Mouse (Mus musculus) heart, adult 18-20 months (tissue): ENCODE measurements at regions not wholly inside any gene's neighbourhood (a gene's known extent, or its start where the extent isn't known, plus 50 kb on each side); places are given as distances from the start of the nearest gene placed in this dataset.
A peak's percentile ranks its signal among the peaks of the same experiment; 100 is the strongest.

Source experiments
- DNase-seq, 2 experiments: peaks; one replicate each; pipeline ENCODE4 v3.0.0; 2021 to 2022; ENCODE audit warnings: mixed read lengths in 1 of 2

DNA sequence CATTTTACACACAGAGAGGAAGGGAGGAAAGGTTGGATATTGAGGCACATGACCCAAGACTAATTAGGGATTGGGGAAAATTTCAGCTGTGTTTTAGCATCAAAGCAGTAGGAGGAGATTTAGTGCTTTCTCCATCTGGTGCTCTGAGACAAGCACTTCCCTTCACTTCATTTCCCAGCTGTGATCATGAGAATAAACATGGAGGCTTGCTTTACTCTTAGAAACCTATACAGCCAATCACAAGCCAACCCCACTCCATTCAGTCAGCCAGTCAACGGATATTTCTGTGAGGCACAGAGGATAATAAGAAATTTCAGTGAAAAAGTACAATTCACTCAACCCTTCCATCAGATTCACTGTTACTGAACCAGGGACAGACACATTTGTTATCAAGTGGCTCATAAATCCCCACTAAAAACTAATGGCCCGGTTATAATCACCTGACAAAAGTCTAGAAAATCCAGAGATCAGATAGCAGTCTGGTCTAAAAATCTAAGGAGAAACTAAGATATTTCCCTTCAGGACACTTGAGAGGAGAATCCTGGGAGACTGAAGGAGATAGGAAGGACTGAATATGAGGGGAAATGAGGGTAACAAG lies 249.7 kb upstream of the Map3k7 start:
- DNase-seq = no peak

DNA sequence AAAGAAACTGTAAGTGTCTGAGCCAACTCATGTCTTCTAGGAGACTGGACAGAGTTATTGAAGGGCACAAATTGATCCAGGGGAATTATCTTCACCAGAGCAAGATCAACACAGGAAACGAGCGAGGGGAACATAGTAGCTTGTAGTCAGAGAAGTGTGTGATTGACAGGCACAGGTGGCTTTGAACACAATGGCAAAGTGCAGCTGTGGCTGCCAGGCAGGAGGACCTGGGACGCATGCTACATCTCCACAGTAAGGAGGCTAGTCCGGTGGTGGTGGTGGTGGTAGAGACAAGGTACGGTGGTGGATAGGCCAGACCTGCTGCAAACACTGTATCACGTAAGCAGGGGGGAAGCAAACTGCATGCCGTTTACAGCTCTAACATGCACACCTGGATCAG lies 240.4 kb upstream of the Map3k7 start:
- DNase-seq = no peak

DNA sequence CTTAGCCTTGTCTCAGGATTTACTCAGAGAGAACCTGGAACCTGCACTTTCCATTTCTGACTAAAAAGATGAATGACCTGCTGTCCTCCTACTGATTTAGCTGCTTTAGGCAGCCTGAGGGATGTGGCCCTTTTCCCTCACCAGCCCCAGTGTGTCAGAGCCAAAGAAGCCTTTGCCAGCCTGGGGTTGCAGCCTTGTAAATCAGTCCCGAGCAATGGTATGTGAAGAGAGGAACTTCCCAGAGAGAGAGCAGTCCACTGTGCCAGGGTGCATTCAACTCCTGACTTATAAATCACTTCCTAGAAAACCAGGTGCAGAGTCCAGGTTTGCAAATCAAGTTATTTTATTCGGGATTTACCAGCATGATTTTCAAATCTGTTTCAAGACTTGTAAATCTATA lies 239.5 kb upstream of the Map3k7 start:
- no peak for DNase-seq

DNA sequence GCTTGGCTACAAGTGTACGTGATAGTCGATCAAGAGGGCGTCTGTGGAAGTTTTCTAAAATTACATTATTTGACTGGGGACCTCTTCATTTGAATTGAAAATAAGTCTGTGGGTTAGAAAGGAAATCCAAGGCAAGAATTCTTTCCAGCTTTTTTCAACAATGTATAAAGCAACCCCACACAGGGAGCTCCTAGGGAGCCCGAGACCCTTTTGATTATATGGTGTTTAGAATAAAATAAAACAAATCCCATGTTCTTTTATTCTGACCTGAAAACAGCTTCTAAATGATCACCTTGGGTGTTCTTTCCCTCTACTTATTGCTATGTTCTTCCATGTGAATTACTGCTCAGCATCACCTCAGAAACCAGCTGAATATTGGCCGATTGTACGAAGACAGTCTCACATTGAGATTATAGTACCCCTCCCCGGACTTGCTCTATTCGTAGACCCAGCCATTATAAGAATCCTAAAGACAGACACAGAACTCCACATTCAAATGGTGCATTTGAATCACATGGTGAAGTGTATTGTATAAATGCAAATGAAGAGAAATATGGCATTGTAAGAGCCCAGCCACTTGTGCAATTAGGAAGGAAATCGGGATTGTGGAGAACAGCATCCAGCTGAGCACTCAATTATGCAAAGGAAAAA lies 236.3 kb upstream of the Map3k7 start:
- DNase-seq = no peak

DNA sequence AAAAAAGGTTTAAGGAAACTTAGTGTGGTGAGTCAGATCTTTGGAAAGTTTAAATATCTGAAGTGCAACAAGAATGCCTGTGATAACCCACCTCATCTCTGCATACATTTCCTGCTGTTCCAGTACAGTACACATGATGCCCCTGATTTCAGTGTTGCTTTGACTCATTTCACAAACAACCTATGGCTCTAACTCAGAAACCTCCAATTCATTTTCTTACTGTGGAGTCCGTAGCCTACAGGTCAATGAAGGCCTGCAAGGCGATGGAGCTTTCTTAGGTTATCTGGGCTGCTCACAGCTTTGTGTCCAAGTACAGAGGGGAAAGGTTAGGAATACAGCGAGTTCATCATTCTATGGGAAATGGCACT lies 235.8 kb upstream of the Map3k7 start:
- no peak for DNase-seq

DNA sequence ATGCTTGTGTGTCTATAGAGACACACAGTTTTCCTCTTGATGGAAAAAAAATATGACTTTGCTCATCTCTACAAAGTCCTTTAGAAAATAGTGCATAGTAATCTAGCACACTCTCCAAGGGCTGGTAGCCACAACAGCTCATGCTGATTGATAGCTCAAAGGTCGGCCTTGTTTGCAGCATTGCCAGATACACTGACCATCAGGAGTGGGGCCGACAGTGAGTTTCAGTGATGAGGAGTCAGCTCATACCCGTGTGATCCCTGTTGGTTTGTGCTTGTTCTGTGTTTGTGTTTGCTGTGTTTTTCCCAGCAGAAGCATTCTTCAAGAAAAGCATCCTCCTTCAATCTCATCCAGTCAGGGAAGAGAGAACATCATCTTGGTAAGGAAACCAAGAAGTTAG lies 220.1 kb upstream of the Map3k7 start:
- DNase-seq = no peak

DNA sequence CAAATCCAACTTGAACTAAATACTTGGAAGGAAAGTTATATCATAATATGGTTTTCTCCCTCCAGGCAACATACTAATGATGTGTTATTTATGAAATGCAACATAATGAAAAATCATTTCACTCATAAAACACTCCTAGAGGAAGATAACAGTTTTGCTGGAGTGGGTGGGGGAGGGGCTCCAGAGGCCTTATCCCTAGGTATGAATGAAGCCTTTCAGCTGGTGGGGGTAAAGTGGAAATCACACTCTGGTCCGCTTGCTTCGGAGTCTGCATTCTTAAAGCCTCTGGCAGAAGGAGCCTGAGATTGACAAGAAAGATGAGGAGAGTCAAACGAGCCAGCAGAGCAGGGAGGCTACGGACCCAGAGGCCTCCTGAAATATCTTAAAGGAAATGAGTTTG lies 219.5 kb upstream of the Map3k7 start:
- DNase-seq = no peak

DNA sequence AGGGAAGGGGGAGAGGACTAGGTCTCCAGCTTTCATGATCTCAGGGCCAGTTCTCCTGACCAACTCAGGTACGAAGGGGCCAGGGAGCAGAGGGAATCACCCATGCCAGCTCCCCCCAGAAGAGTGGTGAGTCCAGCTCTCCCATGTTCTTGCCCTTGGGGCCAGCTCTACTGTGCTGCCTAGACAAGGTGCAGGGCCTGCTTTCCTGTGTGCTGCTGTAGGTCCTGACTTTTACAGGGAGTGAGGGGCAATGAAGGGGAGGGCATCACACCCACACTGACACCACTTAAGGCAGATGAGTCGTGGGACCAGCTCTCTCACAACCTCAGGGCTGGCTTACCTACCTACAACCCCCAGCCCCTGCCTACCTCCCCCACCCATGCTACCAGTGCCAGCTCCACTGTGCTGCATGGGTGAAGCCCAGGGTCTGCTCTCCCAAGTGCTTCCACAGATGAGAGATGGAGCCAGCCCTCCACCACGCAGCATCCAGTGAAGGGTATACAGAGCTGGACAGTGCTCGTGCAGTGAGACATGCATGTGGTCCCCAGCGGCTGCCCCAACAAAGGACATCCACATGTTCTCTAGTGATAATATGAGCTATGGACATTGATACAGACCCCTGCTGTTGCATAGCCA lies 210.1 kb upstream of the Map3k7 start:
- DNase-seq = no peak

DNA sequence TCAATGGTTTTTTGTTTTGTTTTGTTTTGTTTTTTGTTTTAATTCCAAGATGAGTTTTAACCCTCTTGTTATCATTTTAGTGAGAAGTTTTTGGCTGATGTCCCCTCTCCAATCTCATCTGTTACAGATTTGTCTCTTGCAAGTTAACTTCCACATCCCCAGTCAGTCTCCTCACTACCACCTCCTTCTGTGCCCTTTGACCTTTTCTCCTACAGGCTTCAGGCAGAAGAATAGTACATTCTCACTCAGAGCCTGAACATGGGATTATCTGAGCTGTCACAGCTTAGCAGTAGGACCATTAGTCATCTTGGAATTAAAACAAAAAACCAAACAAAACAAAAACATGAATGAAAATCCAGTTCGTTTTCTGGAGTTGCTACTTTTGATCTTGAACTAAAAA lies 206.8 kb upstream of the Map3k7 start:
- DNase-seq = no peak

DNA sequence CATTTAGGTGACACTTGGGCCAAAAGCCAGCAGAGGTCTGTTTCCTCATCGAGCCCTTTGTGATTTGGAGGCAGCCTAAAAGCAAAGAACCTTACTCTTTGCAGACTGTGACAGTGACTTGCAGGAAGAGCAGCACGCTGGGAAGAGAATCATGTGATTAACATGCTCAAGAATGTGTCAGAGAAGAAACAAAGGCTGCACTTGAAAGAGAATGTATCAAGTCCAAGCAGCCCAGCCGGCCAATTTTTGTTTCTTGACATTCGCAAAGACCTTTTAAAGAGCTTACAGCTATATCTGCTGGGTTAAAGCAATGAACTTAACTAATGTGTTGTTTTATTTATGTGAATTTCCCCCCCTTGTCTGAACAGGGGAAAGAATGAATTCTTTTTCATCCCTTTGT lies 203.8 kb upstream of the Map3k7 start:
- no peak for DNase-seq

DNA sequence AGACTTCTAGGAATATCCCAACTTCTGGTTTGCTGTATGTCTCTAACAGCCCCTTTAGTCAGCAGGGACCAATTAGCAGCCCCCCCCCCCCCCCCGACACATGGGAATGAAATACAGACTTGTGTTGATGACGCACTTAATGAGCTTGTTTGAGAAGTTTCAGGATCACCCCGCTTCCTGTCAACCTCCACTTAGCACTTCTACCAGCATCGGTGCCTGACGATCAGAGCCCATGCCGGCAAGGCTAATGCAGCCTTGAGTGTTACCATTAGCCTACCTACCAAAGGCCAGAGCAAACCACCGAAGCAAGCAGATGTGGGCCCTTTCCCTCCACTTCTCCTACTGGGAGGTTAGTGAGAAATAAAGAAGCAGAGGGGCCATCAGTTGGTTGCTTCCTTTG lies 201.7 kb upstream of the Map3k7 start:
- DNase-seq = no peak

DNA sequence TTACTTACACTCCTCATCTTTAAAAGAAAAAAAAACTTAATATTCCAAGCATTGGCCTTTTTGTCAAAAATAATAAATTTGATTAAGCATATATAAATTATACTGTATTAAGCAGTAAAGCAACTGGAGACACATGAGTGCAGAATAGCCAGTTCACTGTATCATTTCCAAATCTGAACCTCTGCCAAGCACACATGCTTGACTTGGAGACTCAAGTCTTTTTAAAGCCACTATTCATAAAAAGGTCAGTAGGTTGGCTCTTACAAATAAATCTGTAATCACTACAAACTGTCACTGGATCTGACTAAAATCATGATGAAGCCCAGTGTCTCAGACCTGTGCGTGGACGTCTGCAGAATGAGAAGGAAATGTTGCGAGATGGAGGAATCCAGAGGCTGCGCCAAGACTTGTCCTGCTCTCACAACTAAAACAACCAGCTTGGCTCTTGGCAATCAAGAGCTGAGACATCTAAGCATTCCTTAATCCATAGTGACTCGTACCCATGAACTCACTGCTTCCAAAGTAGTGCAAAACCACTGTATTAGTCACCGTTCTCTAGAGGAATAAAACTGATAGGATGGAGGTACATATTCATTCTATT lies 195.8 kb upstream of the Map3k7 start:
- DNase-seq = no peak

DNA sequence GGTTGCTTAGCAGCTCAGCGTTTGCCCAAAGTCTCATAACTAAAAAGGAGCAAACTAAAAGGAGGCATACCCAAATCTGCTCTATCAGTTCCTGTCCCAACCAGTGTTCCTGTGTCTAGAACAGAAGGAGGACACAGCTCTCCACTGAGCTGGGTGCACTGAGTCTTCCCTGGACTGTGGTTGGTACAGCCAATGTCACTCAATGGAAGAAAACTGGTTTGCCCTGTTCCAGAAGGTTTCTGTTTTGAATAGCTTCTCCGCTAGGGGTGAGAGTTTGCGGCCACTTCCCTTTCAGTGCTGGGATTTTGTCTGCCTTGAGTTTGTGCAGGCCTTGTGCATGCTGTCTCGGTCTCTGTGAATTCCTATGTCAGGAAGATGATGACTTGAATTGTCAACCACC lies 194.6 kb upstream of the Map3k7 start:
- DNase-seq = no peak

DNA sequence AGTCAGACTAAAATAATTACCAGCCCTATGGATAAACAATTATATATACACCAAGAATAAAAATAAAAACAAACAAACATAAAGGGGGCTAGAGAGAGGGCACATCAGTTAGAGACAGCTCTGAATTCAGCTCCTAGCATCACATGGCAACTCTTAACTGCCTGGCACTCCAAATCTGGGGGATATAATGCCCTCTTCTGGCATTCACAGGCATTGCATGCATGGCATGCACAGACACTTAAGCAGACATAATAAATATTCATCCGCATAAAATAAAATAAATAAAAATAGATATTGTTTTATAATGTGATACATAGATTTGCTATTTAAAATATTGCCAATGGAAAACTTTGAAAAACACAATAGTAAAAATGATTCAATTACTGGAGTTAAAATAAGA lies 177.6 kb upstream of the Map3k7 start:
- no peak for DNase-seq

DNA sequence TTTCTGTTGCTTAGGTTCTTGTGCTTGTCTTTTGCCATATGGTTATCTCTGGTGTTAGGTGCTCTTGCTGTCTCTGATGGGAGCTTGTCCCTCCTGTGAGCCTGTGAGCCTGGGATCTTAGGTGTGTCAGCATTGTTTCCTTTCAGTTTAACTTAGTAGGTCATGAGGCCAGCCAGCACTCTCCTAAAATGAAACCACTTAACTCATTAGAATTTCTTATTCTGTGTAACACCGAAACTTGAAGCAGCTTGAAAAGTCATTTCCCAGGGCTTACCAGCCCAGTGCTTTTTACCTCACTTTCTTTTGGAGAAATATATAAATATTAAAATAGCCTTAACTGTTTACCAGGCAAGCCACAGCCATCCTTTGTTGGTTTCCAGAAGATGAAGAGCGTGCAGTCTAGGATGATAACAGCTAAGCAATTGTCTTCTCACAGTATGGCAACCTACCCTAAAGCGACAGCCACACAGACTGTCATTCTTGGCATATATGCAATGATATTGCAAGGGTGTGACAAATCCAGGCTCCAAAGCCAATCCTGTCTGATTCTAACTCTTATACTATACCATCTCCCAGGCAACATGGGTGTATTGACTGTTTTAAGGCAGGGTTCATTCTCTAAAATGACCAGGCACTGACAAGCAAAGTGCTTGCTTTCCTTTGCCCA lies 146.2 kb upstream of the Map3k7 start:
- DNase-seq = no peak

DNA sequence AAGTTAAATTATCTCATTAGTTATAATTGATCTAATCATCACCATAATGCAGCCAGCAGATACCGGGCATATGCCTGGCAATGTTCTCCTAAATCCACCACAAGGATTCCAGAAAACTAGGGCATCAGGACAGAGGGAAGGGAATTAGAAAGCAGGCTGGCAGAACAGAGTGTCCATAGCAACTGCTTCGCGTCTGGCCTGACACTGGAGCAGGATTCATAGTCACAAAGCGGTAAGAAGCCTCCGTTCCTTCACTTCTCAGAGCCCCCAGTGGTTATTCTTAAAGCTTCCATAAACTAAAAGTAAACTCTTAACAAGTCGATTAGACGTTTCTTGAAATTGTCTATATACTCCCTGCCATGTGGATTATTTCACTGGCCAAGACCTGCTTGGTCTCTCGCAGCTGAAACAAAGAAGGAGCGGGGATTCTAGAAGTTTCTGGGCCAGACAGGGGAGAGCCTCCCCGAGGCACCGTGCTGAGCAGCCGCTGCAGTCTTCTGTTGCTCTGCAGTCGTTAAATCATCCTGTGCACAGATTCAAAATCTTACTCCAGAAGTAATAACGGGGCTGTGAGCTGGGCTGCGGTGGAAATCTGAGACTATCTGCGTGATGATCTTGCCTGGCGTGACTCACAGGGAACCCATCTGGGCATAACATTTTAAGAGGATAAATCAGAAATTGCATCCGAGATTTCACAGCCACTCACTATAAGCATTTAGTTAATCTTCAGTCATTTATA lies 144.2 kb upstream of the Map3k7 start:
- no peak for DNase-seq

DNA sequence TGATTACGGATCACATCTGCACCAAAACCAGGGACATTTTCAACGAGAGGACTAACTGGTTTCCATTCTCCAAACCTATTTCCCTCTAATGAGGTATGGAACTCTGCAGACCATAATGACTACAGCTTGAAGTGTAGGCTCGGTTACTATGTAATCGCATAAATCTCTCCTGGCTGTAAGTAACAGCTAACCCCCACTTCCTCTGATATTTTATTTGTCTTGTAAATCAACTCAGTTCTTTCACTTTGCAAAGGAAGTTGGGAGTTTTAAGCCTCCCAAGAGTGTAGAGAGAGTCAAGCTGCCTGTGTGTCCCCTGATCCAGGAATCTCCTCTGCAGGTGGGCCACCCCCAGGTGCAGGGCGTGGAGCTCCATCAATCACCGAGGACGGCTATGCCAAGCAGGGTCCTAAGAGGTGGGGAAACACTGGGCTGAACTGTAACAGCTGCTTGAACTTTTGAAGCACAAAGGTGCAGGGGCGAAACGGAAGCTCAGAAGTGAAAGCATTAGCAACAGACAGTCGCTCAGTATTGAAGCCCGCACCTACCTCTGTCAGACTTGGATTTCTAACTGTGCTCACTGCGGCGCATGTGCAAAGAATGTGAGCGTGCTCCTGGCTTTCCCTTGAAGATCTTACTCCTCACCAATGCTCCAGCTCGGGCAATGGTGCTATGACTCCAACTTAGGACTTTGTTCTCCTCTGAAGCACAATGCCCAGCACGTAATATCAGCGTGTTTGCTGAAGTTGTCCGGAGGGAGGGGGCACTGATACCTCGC lies 140.1 kb upstream of the Map3k7 start:
- DNase-seq = peak in 1 of 2 experiments; percentile 4

DNA sequence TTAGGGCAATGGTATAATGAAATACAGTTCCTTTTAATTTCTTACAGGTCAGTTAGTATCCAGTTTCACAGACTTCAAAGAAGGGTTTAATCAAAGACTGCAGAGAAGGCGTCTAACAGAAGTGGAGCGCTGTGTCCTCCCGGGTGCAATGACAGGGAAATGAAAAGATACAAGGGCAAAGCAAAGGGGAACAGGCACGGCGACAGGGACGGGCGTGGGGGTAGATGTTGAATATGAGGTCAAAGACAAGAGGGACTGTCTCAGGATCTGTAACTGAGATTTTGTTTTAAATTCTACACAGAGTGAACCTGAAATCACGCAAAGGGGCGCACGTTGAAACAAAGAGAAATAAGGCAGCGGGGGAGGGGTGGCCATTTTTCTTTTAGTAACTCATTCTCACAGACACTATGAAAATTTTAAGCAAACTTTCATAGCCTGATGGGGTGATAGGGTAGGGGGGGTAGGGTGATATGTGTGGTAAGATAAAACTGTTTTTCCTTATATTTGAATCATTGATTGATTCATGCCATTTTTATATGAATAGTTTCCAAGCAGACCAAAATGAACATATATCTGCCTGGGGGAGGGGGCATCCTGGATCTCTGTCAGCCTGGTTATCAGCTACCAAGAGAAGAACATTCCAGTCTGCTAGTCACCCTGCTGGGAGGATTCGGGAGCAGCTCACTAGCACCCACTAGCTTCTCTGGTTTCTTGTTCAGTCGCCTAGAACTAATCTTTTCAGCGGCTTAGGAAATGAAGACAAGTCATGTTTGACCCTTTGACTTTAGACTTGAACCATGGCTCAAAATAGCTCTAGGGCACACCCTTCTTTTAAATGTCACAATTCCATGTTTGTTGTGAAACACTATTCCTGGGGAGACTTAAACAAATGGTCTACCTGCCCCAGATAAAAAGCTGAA lies 139.1 kb upstream of the Map3k7 start:
- DNase-seq = peak; percentile 10 to 11

DNA sequence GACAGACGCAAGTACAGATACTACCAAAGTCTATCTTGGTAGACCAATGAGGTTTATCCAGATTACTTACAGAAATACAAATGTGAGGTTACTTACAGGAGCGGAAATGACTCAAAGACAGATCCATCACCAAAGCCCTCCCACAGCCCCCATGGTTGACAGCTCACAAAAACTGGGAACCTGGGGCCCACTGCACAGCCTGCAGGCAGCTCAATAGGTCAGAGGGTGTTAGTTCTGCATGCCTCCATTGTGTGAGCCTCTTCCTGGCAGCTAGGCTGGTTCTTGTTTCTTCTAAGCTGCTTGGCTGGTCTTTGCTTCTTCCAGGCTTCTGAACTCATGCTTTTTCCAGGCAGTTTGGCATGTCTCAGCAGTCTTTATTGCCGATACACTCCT lies 138.5 kb upstream of the Map3k7 start:
- no peak for DNase-seq

DNA sequence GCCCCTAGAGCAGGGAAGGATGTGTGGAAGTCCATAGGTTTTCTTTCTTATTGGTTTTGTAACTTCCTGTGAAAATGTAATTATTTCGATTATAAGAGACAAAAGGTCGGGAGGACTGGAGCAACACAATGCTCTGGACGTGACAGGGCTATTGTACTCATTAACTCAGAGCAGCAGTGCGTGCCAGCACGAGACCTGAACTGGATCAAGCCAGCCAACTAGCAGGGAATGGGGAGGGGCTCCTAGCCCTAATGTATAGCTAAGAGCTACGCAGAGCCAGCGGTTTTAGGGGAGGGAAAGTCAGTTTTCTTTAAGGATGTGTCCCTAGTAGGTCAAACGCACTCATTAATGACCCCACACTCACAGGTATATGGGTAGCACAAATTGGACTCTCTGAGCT lies 137.2 kb upstream of the Map3k7 start:
- no peak for DNase-seq

DNA sequence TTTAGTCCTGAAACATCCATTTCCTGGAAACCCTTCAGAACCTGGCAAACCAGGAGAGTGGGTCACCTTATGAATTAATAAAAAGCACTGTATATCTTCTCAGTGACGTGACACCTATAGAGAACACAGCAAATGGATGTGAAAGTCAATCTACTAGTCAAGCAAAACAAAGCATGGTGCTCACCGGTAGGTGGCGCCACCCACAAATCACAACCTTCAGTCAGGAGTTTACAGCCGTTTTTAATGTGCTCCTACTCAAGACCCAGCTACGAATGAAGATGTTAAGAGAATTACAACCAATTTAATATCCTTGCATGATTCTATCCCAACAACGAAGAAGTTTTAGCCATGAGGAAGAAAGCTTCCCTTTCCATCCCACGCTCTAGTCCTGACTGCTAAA lies 136.6 kb upstream of the Map3k7 start:
- peak in 1 of 2 experiments; percentile 38 for DNase-seq
